Mouse (Mus musculus) embryo, embryonic 9.5 days (tissue): ENCODE measurements around the gene Cobl.

Experiments used
- DNase-seq: peaks from one replicate; pipeline ENCODE4 v3.0.0-alpha.2; 2017; ENCODE audit errors: extremely low spot score

Cobl gene

GRCm38 (mm10) chr11:12219594-12220530 lies 244.9 kb downstream of the Cobl start:
- no peak for DNase-seq

GRCm38 (mm10) chr11:12216897-12217296 lies 247.9 kb downstream of the Cobl start:
- DNase-seq: no peak

- DNase-seq: no peak
Observed at GRCm38 (mm10) chr11:12215582-12215981, 249.2 kb downstream of the Cobl start.

- DNase-seq: no peak
Observed at GRCm38 (mm10) chr11:12208574-12208973, 256.2 kb downstream of the Cobl start.

- DNase-seq: no peak
Observed at GRCm38 (mm10) chr11:12205201-12206161, 259.3 kb downstream of the Cobl start.

GRCm38 (mm10) chr11:12199441-12199840 lies 265.3 kb downstream of the Cobl start:
- DNase-seq: no peak

GRCm38 (mm10) chr11:12198700-12199349 lies 265.9 kb downstream of the Cobl start:
- no peak for DNase-seq

- no peak for DNase-seq
Observed at GRCm38 (mm10) chr11:12198017-12198416, 266.7 kb downstream of the Cobl start.

- DNase-seq: no peak
Observed at GRCm38 (mm10) chr11:12197542-12197941, 267.2 kb downstream of the Cobl start.

GRCm38 (mm10) chr11:12195390-12195789 lies 269.4 kb downstream of the Cobl start:
- no peak for DNase-seq

GRCm38 (mm10) chr11:12193369-12193768 lies 271.4 kb downstream of the Cobl start:
- DNase-seq: no peak

- no peak for DNase-seq
Observed at GRCm38 (mm10) chr11:12191386-12191785, 273.4 kb downstream of the Cobl start.

- DNase-seq: no peak
Observed at GRCm38 (mm10) chr11:12190417-12190816, 274.3 kb downstream of the Cobl start.
